Mouse (Mus musculus) layer of hippocampus, adult 2 months (tissue): ENCODE measurements around the gene Naxe. TPM values are rescaled to one million over a fixed set of nuclear protein-coding genes. Genes with fewer than 3 reads are reported as not detected.
A peak's percentile ranks its signal among the peaks of the same experiment; 100 is the strongest.

Source experiments
- DNase-seq, 2 experiments: peaks; one replicate each; pipeline ENCODE4 v3.0.0; 2022; ENCODE audit warnings: low spot score in 2 of 2
- H3K27ac ChIP-seq: fragments of 200-600 bp; 2 replicates; pipeline ENCODE4 v1.8.1; 2022
- H3K4me3 ChIP-seq: fragments of 200-600 bp; 2 replicates; pipeline ENCODE4 v1.8.1; 2022; ENCODE audit warnings: mild to moderate bottlenecking
- CTCF ChIP-seq: fragments of 200-600 bp; conservative IDR thresholded peaks from 2 replicates; pipeline ENCODE4 v1.8.1; 2022; ENCODE audit warnings: antibody characterized with exemption, mild to moderate bottlenecking, moderate library complexity
- long read RNA-seq, 2 experiments: library from polyadenylated mRNA; stranded (forward); transcript quantifications; one replicate each; pipeline ENCODE4 v2.0.0; 2021; ENCODE audit warnings: borderline mapping rate in 2 of 2
- total RNA-seq, 2 experiments: library from RNA; stranded (reverse); gene quantifications; 2 replicates each; pipeline ENCODE4 v1.2.3; 2021

Gene Naxe
- 10 to 100 TPM; 79.2 to 81.8 TPM for total RNA-seq
- long read RNA-seq, experiment 1, transcript Naxe-201 (6 exons, 908 nt) = major isoform, 28 of 52 reads
- long read RNA-seq, experiment 1, partial matches to known transcripts = 9 of 52 reads
- long read RNA-seq, experiment 1, other reads (novel, unspliced or antisense) = 15 of 52 reads
- long read RNA-seq, experiment 2, transcript Naxe-201 (6 exons, 908 nt) = major isoform, 40 of 88 reads
- long read RNA-seq, experiment 2, partial matches to known transcripts = 35 of 88 reads
- long read RNA-seq, experiment 2, other reads (novel, unspliced or antisense) = 13 of 88 reads

- DNase-seq = peak; percentile 81 to 86
- H3K27ac ChIP-seq = peak within 1 kb of the TSS; percentile 91
- no peak for TF ChIP-seq CTCF
- H3K4me3 ChIP-seq = peak within 1 kb of the TSS; percentile 82
Measured at GRCm38 (mm10) chr3:88057902-88058696, at the start of gene Naxe. Gene Naxe, minus strand, starts transcription at chr3:88058495.

- Histone ChIP-seq H3K4me3 (no peak overlapping the region), H3K27ac (no peak overlapping the region)
- TF ChIP-seq CTCF = no peak
- no peak for DNase-seq
Measured at GRCm38 (mm10) chr3:88106126-88106525, 47.8 kb upstream of the Naxe start.

GRCm38 (mm10) chr3:88102611-88103010 lies 44.3 kb upstream of the Naxe start:
- DNase-seq = no peak
- no peak overlapping the region for H3K27ac ChIP-seq
- TF ChIP-seq CTCF = no peak
- H3K4me3 ChIP-seq = no peak overlapping the region

GRCm38 (mm10) chr3:88102196-88102595 lies 43.9 kb upstream of the Naxe start:
- Histone ChIP-seq H3K27ac (no peak overlapping the region), H3K4me3 (no peak overlapping the region)
- DNase-seq = no peak
- TF ChIP-seq CTCF = no peak

GRCm38 (mm10) chr3:88101736-88102135 lies 43.4 kb upstream of the Naxe start:
- no peak overlapping the region for H3K4me3 ChIP-seq
- H3K27ac ChIP-seq = no peak overlapping the region
- no peak for TF ChIP-seq CTCF
- DNase-seq = no peak

- no peak for TF ChIP-seq CTCF
- no peak overlapping the region for H3K27ac ChIP-seq
- no peak for DNase-seq
- no peak overlapping the region for H3K4me3 ChIP-seq
Measured at GRCm38 (mm10) chr3:88100251-88100650, 42.0 kb upstream of the Naxe start.

GRCm38 (mm10) chr3:88097666-88098065 lies 39.4 kb upstream of the Naxe start:
- Histone ChIP-seq H3K27ac (no peak overlapping the region), H3K4me3 (no peak overlapping the region)
- TF ChIP-seq CTCF = no peak
- no peak for DNase-seq

- TF ChIP-seq CTCF = no peak
- H3K27ac ChIP-seq = no peak overlapping the region
- H3K4me3 ChIP-seq = no peak overlapping the region
- no peak for DNase-seq
Measured at GRCm38 (mm10) chr3:88094126-88094525, 35.8 kb upstream of the Naxe start.

- no peak overlapping the region for H3K27ac ChIP-seq
- H3K4me3 ChIP-seq = no peak overlapping the region
- DNase-seq = no peak
- no peak for TF ChIP-seq CTCF
Measured at GRCm38 (mm10) chr3:88090616-88091015, 32.3 kb upstream of the Naxe start.

GRCm38 (mm10) chr3:88090106-88090505 lies 31.8 kb upstream of the Naxe start:
- Histone ChIP-seq H3K4me3 (no peak overlapping the region), H3K27ac (no peak overlapping the region)
- no peak for TF ChIP-seq CTCF
- DNase-seq = no peak

GRCm38 (mm10) chr3:88087688-88088087 lies 29.4 kb upstream of the Naxe start:
- DNase-seq = no peak
- peak; percentile 94 for TF ChIP-seq CTCF
- no peak overlapping the region for H3K4me3 ChIP-seq
- no peak overlapping the region for H3K27ac ChIP-seq

- Histone ChIP-seq H3K4me3 (no peak overlapping the region), H3K27ac (no peak overlapping the region)
- TF ChIP-seq CTCF = no peak
- DNase-seq = no peak
Measured at GRCm38 (mm10) chr3:88085459-88085858, 27.2 kb upstream of the Naxe start.

- Histone ChIP-seq H3K27ac (no peak overlapping the region), H3K4me3 (no peak overlapping the region)
- DNase-seq = no peak
- TF ChIP-seq CTCF = no peak
Measured at GRCm38 (mm10) chr3:88084001-88084400, 25.7 kb upstream of the Naxe start.

- Histone ChIP-seq H3K27ac (no peak overlapping the region), H3K4me3 (no peak overlapping the region)
- TF ChIP-seq CTCF = no peak
- DNase-seq = no peak
Measured at GRCm38 (mm10) chr3:88082663-88083062, 24.4 kb upstream of the Naxe start.
